Mouse (Mus musculus) CH12.LX (cell line): Measurements from ENCODE around the gene Eci1.
A peak's percentile ranks its signal among the peaks of the same experiment; 100 is the strongest.

Experiments used
- CTCF ChIP-seq, 2 experiments: IDR thresholded peaks in 1 of 2; conservative IDR thresholded peaks in 1 of 2; 2 replicates each; pipeline ENCODE4 v1.5.1; 2011 to 2012; ENCODE audit warnings: low read depth in 2 of 2, low read length in 2 of 2, improper control_type of control experiment in 1 of 2, inconsistent platforms in 1 of 2, mild to moderate bottlenecking in 1 of 2, moderate library complexity in 1 of 2
- IRF4 ChIP-seq: IDR thresholded peaks from 2 replicates; pipeline ENCODE4 v1.6.1; 2014; ENCODE audit warnings: low read depth, mild to moderate bottlenecking, inconsistent platforms, low read length, improper control_type of control experiment
- MAX ChIP-seq: IDR thresholded peaks from 2 replicates; pipeline ENCODE4 v1.6.1; 2011; ENCODE audit warnings: low read length, improper control_type of control experiment
- RAD21 ChIP-seq: IDR thresholded peaks from 2 replicates; pipeline ENCODE4 v1.6.1; 2011; ENCODE audit warnings: low read depth, mild to moderate bottlenecking, low read length, improper control_type of control experiment, moderate library complexity
- UBTF ChIP-seq: IDR thresholded peaks from 2 replicates; pipeline ENCODE4 v1.6.1; 2012; ENCODE audit warnings: low read depth, mild to moderate bottlenecking, inconsistent platforms, low read length, improper control_type of control experiment, moderate library complexity

DNA sequence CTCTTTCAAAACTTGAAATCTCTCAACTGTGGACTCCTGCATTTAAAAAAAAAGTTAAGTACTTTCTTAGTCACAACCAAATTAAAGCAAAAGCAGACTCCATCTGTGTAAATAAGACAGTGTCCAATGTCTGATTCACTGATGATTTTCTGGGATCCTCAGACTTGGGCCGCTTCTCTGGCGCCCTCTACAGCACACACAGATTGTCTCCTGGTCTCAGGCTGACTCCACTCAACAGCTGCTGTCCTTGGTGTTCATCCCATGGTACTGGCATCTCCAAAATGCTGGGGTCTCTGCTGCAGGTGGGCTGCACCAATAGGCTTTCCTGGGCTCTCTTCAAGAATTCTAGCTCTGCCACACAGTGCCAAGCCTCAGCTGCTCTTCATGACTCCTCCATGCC is 36.6 kb upstream of the Eci1 start:
- TF ChIP-seq RAD21, result peak; percentile 72
- peak; percentile 50 to 80; a peak in 3 of 4 replicates for TF ChIP-seq CTCF (conservative IDR thresholded peaks at IDR 0.05 in 1 of 2, IDR thresholded peaks at IDR 0.05 in 1 of 2; ENCODE audit: low read depth in 2 of 2, low read length in 2 of 2)
- TF ChIP-seq UBTF, result no peak
- TF ChIP-seq MAX, result no peak
- no peak for TF ChIP-seq IRF4
